Mouse (Mus musculus) gastrocnemius, adult 2 months (tissue): ENCODE results near the gene Atg7. TPM values are rescaled to one million over a fixed set of nuclear protein-coding genes. Genes with fewer than 3 reads are reported as not detected.
"Not testable (repeated sequence)": the region's sequence is repeated elsewhere in the genome, so short reads cannot be mapped to it uniquely, and the experiment has no call there.

Experiments
- DNase-seq: peaks from one replicate; pipeline ENCODE4 v3.0.0; 2022
- H3K27ac ChIP-seq: fragments of 200-600 bp; 2 replicates; pipeline ENCODE4 v1.8.1; 2022; ENCODE audit warnings: mild to moderate bottlenecking
- H3K4me3 ChIP-seq: fragments of 200-600 bp; 2 replicates; pipeline ENCODE4 v1.8.1; 2022; ENCODE audit warnings: mild to moderate bottlenecking, moderate library complexity
- CTCF ChIP-seq: fragments of 200-600 bp; IDR thresholded peaks from 2 replicates; pipeline ENCODE4 v1.8.1; 2022; ENCODE audit warnings: antibody characterized with exemption, mild to moderate bottlenecking, moderate library complexity
- intact Hi-C: fragments of 180-260 bp; cut with DNase I; formaldehyde crosslinking; loops from one replicate; pipeline ENCODE4 v1.15.1; 2025
- long read RNA-seq, 2 experiments: library from polyadenylated mRNA; stranded (forward); transcript quantifications; one replicate each; pipeline ENCODE4 v2.0.0; 2021
- total RNA-seq, 2 experiments: library from RNA; stranded (reverse); gene quantifications; 2 replicates each; pipeline ENCODE4 v1.2.3; 2021

Gene Atg7
- 10 to 100 TPM in 1 of 2 experiments, 1 to 10 TPM in 1; 9.6 to 11.5 TPM for total RNA-seq
- long read RNA-seq, experiment 1, transcript Atg7-201 (19 exons, 3,761 nt), result major isoform, 6 of 14 reads
- long read RNA-seq, experiment 1, partial matches to known transcripts, result 2 of 14 reads
- long read RNA-seq, experiment 1, other reads (novel, unspliced or antisense), result 3 of 14 reads
- long read RNA-seq, experiment 2, partial matches to known transcripts, result 2 of 11 reads
- long read RNA-seq, experiment 2, other reads (novel, unspliced or antisense), result 5 of 11 reads

GRCm38 (mm10) chr6:114642601-114643528 lies at the start of gene Atg7:
Gene Atg7 (plus strand): TSS chr6:114643097.
- DNase-seq, result peak; percentile 95
- Histone ChIP-seq H3K27ac (peak within 1 kb of the TSS; percentile 92), H3K4me3 (peak within 1 kb of the TSS; percentile 83)
- intact Hi-C loops, result loop anchor here (5.0 kb wide), 1 partner anchor 279 kb away; no protein-coding TSS in a partner anchor
- 0 out of 2 replicates have a peak, but pooled peaks have one; percentile 1 for TF ChIP-seq CTCF

GRCm38 (mm10) chr6:114614076-114614475 lies 28.8 kb upstream of the Atg7 start:
- intact Hi-C loops, H3K27ac ChIP-seq, H3K4me3 ChIP-seq: not testable (repeated sequence)
- DNase-seq, result peak; percentile 65

- H3K27ac ChIP-seq, H3K4me3 ChIP-seq, DNase-seq, intact Hi-C loops: not testable (repeated sequence)
Observed at GRCm38 (mm10) chr6:114633886-114634285, 9.0 kb upstream of the Atg7 start.

GRCm38 (mm10) chr6:114643716-114644115 lies 819 bp downstream of the Atg7 start:
- Histone ChIP-seq H3K4me3 (peak overlapping the region; percentile 83), H3K27ac (peak overlapping the region; percentile 92)
- TF ChIP-seq CTCF, result no peak
- intact Hi-C loops, result loop anchor here (5.0 kb wide), 1 partner anchor 279 kb away; no protein-coding TSS in a partner anchor
- DNase-seq, result no peak

- Histone ChIP-seq H3K27ac (no peak overlapping the region), H3K4me3 (no peak overlapping the region)
- no peak for DNase-seq
- intact Hi-C loops, result loop anchor here (5.0 kb wide), 1 partner anchor 278 kb away; no protein-coding TSS in a partner anchor
- no peak for TF ChIP-seq CTCF
Observed at GRCm38 (mm10) chr6:114644531-114644930, 1.6 kb downstream of the Atg7 start.

GRCm38 (mm10) chr6:114646201-114646600 lies 3.3 kb downstream of the Atg7 start:
- TF ChIP-seq CTCF, result no peak
- intact Hi-C loops, result no loop called here
- no peak for DNase-seq
- Histone ChIP-seq H3K4me3 (no peak overlapping the region), H3K27ac (no peak overlapping the region)

GRCm38 (mm10) chr6:114647011-114647410 lies 4.1 kb downstream of the Atg7 start:
- intact Hi-C loops, result no loop called here

GRCm38 (mm10) chr6:114648352-114649030 lies 5.6 kb downstream of the Atg7 start:
- intact Hi-C loops, result no loop called here
- H3K27ac ChIP-seq, result no peak overlapping the region
- no peak for TF ChIP-seq CTCF
- no peak for DNase-seq
- H3K4me3 ChIP-seq, result no peak overlapping the region

More at GRCm38 (mm10) chr6:114647011-114647410, 4.1 kb downstream of the Atg7 start:
- no peak overlapping the region for H3K27ac ChIP-seq
- no peak for TF ChIP-seq CTCF
- H3K4me3 ChIP-seq, result no peak overlapping the region
- no peak for DNase-seq

- no peak for DNase-seq
- Histone ChIP-seq H3K4me3 (no peak overlapping the region), H3K27ac (no peak overlapping the region)
- intact Hi-C loops, result no loop called here
- TF ChIP-seq CTCF, result no peak
Observed at GRCm38 (mm10) chr6:114652209-114652608, 9.3 kb downstream of the Atg7 start.

- intact Hi-C loops, result no loop called here
- no peak overlapping the region for H3K27ac ChIP-seq
- no peak for DNase-seq
- no peak for TF ChIP-seq CTCF
- no peak overlapping the region for H3K4me3 ChIP-seq
Observed at GRCm38 (mm10) chr6:114656826-114657600, 14.1 kb downstream of the Atg7 start.

GRCm38 (mm10) chr6:114657807-114658206 lies 14.9 kb downstream of the Atg7 start:
- intact Hi-C loops, result no loop called here
- no peak overlapping the region for H3K4me3 ChIP-seq
- no peak for TF ChIP-seq CTCF
- DNase-seq, result no peak
- no peak overlapping the region for H3K27ac ChIP-seq
